Mouse (Mus musculus) T-cell, adult 2 months (primary cell): ENCODE data around the gene Slc9b1.

Experiments used
- DNase-seq: peaks from one replicate; pipeline ENCODE4 v3.0.0; 2022; ENCODE audit warnings: low spot score

The Slc9b1 gene

GRCm38 (mm10) chr3:135347739-135348264 is at the start of gene Slc9b1:
TSS of gene Slc9b1 (plus strand) at chr3:135348029.
- no peak for DNase-seq

- no peak for DNase-seq
Observed at GRCm38 (mm10) chr3:135298560-135298959, 49.3 kb upstream of the Slc9b1 start.

- no peak for DNase-seq
Observed at GRCm38 (mm10) chr3:135300081-135300480, 47.7 kb upstream of the Slc9b1 start.

GRCm38 (mm10) chr3:135304060-135304459 is 43.8 kb upstream of the Slc9b1 start:
- DNase-seq = no peak

GRCm38 (mm10) chr3:135304566-135304965 is 43.3 kb upstream of the Slc9b1 start:
- DNase-seq = no peak

GRCm38 (mm10) chr3:135307411-135308259 is 40.2 kb upstream of the Slc9b1 start, which contains the start of gene Slc9b2:
TSS of gene Slc9b2 (plus strand) at chr3:135307700.
- DNase-seq = peak; percentile 58

- no peak for DNase-seq
Observed at GRCm38 (mm10) chr3:135312916-135313491, 34.8 kb upstream of the Slc9b1 start.

GRCm38 (mm10) chr3:135313727-135314126 is 34.1 kb upstream of the Slc9b1 start:
- no peak for DNase-seq

- DNase-seq = no peak
Observed at GRCm38 (mm10) chr3:135314811-135315210, 33.0 kb upstream of the Slc9b1 start.

- DNase-seq = no peak
Observed at GRCm38 (mm10) chr3:135315720-135316425, 32.0 kb upstream of the Slc9b1 start.

GRCm38 (mm10) chr3:135318331-135318730 is 29.5 kb upstream of the Slc9b1 start:
- DNase-seq = no peak

- no peak for DNase-seq
Observed at GRCm38 (mm10) chr3:135324354-135324753, 23.5 kb upstream of the Slc9b1 start.

- no peak for DNase-seq
Observed at GRCm38 (mm10) chr3:135327176-135327575, 20.7 kb upstream of the Slc9b1 start.

- no peak for DNase-seq
Observed at GRCm38 (mm10) chr3:135327601-135328000, 20.2 kb upstream of the Slc9b1 start.

- DNase-seq = peak; percentile 60
Observed at GRCm38 (mm10) chr3:135328560-135328959, 19.3 kb upstream of the Slc9b1 start.

GRCm38 (mm10) chr3:135332691-135333090 is 15.1 kb upstream of the Slc9b1 start:
- DNase-seq = no peak

GRCm38 (mm10) chr3:135333763-135334162 is 14.1 kb upstream of the Slc9b1 start:
- DNase-seq = no peak

- DNase-seq = no peak
Observed at GRCm38 (mm10) chr3:135349022-135349421, 1.2 kb downstream of the Slc9b1 start.

- no peak for DNase-seq
Observed at GRCm38 (mm10) chr3:135351857-135352256, 4.0 kb downstream of the Slc9b1 start.

GRCm38 (mm10) chr3:135357394-135357793 is 9.6 kb downstream of the Slc9b1 start:
- no peak for DNase-seq

GRCm38 (mm10) chr3:135375836-135376235 is 28.0 kb downstream of the Slc9b1 start:
- no peak for DNase-seq

GRCm38 (mm10) chr3:135377445-135377844 is 29.6 kb downstream of the Slc9b1 start:
- DNase-seq = no peak

GRCm38 (mm10) chr3:135379868-135380267 is 32.0 kb downstream of the Slc9b1 start:
- no peak for DNase-seq
